Mouse (Mus musculus): Measurements from ENCODE around the gene 1700057G04Rik.

- TF ChIP-seq POLR2A (IDR thresholded peaks at IDR 0.05; ENCODE audit: insufficient read depth, low read depth, low read length) (no peak), CTCF (IDR thresholded peaks at IDR 0.05; ENCODE audit: insufficient read depth, low read depth, low read length) (no peak)
Measured at GRCm38 (mm10) chr9:92265719-92266118, 43.5 kb upstream of the 1700057G04Rik start.

Data from olfactory bulb, adult 2 months (tissue).